Mouse (Mus musculus) neural tube, embryonic 10.5 days (tissue): ENCODE results near the gene Muc4.

ENCODE experiments used
- DNase-seq: peaks from one replicate; pipeline ENCODE4 v3.0.0-alpha.2; 2017; ENCODE audit warnings: low spot score; ENCODE audit errors: extremely low spot score

The Muc4 gene

GRCm38 (mm10) chr16:32726501-32726900 is 9.2 kb upstream of the Muc4 start:
- DNase-seq = no peak

GRCm38 (mm10) chr16:32728240-32728639 is 7.4 kb upstream of the Muc4 start:
- DNase-seq = no peak

GRCm38 (mm10) chr16:32728730-32729129 is 7.0 kb upstream of the Muc4 start:
- DNase-seq = no peak

GRCm38 (mm10) chr16:32733213-32733612 is 2.5 kb upstream of the Muc4 start:
- DNase-seq = no peak

GRCm38 (mm10) chr16:32736022-32736421 is 336 bp downstream of the Muc4 start:
- no peak for DNase-seq

- no peak for DNase-seq
Measured at GRCm38 (mm10) chr16:32740003-32740663, 4.4 kb downstream of the Muc4 start.

- no peak for DNase-seq
Measured at GRCm38 (mm10) chr16:32741366-32741765, 5.7 kb downstream of the Muc4 start.

GRCm38 (mm10) chr16:32742712-32743111 is 7.0 kb downstream of the Muc4 start:
- no peak for DNase-seq

GRCm38 (mm10) chr16:32745852-32746251 is 10.2 kb downstream of the Muc4 start:
- DNase-seq = no peak

- DNase-seq = no peak
Measured at GRCm38 (mm10) chr16:32750242-32751127, 14.8 kb downstream of the Muc4 start.

GRCm38 (mm10) chr16:32764550-32764949 is 28.9 kb downstream of the Muc4 start:
- DNase-seq = no peak

GRCm38 (mm10) chr16:32764961-32765360 is 29.3 kb downstream of the Muc4 start:
- DNase-seq = no peak

GRCm38 (mm10) chr16:32766904-32767303 is 31.2 kb downstream of the Muc4 start:
- no peak for DNase-seq

- DNase-seq = no peak
Measured at GRCm38 (mm10) chr16:32776676-32777075, 41.0 kb downstream of the Muc4 start.

GRCm38 (mm10) chr16:32778956-32779355 is 43.3 kb downstream of the Muc4 start:
- no peak for DNase-seq

- DNase-seq = no peak
Measured at GRCm38 (mm10) chr16:32783324-32784062, 47.8 kb downstream of the Muc4 start.

- DNase-seq = peak; percentile 20
Measured at GRCm38 (mm10) chr16:32784840-32785239, 49.2 kb downstream of the Muc4 start.

- DNase-seq = no peak
Measured at GRCm38 (mm10) chr16:32790056-32790455, 54.4 kb downstream of the Muc4 start.

GRCm38 (mm10) chr16:32795177-32795576 is 59.5 kb downstream of the Muc4 start:
- DNase-seq = no peak

- no peak for DNase-seq
Measured at GRCm38 (mm10) chr16:32796676-32797425, 61.2 kb downstream of the Muc4 start.

GRCm38 (mm10) chr16:32797426-32797689 is 61.7 kb downstream of the Muc4 start, which contains the start of gene Muc20:
Gene Muc20, minus strand, starts transcription at chr16:32797435.
- no peak for DNase-seq
